Mouse (Mus musculus) splenic B cell, adult 2 months (primary cell): ENCODE results near the gene Ssh2.
A peak's percentile ranks its signal among the peaks of the same experiment; 100 is the strongest.

ENCODE experiments used
- DNase-seq: peaks from one replicate; pipeline ENCODE4 v3.0.0-alpha.2; 2011; ENCODE audit warnings: low read depth, low spot score
- H3K27me3 ChIP-seq: 2 replicates; pipeline ENCODE4 v1.6.1; 2012; ENCODE audit warnings: mild to moderate bottlenecking, low read length, moderate library complexity, mixed read lengths; ENCODE audit not compliant: control insufficient read depth, poor library complexity, insufficient read depth, severe bottlenecking
- H3K36me3 ChIP-seq: 2 replicates; pipeline ENCODE4 v1.6.1; 2012; ENCODE audit warnings: mild to moderate bottlenecking, low read length, moderate library complexity, mixed read lengths; ENCODE audit not compliant: control insufficient read depth, poor library complexity, insufficient read depth, severe bottlenecking

Ssh2 gene

GRCm38 (mm10) chr11:77215951-77216760 lies at the start of gene Ssh2:
Ssh2 (plus strand) TSS chr11:77216287.
- Histone ChIP-seq H3K36me3 (no peaks in the 10 kb centered on the region), H3K27me3 (no peaks in the 10 kb centered on the region)
- peak; percentile 91 for DNase-seq

GRCm38 (mm10) chr11:77173731-77174130 lies 42.4 kb upstream of the Ssh2 start:
- no peaks in the 10 kb centered on the region for H3K27me3 ChIP-seq
- H3K36me3 ChIP-seq = no peaks in the 10 kb centered on the region
- no peak for DNase-seq

- no peak for DNase-seq
- Histone ChIP-seq H3K36me3 (no peaks in the 10 kb centered on the region), H3K27me3 (no peaks in the 10 kb centered on the region)
These were observed 41.6 kb upstream of the Ssh2 start for GRCm38 (mm10) chr11:77174531-77174930.

GRCm38 (mm10) chr11:77179771-77180170 lies 36.3 kb upstream of the Ssh2 start:
- no peaks in the 10 kb centered on the region for H3K27me3 ChIP-seq
- DNase-seq = no peak
- no peaks in the 10 kb centered on the region for H3K36me3 ChIP-seq

- DNase-seq = no peak
- Histone ChIP-seq H3K27me3 (no peaks in the 10 kb centered on the region), H3K36me3 (no peaks in the 10 kb centered on the region)
These were observed 35.2 kb upstream of the Ssh2 start for GRCm38 (mm10) chr11:77180886-77181285.

- no peaks in the 10 kb centered on the region for H3K27me3 ChIP-seq
- DNase-seq = no peak
These were observed 34.6 kb upstream of the Ssh2 start for GRCm38 (mm10) chr11:77181528-77181927.

GRCm38 (mm10) chr11:77182041-77182440 lies 34.0 kb upstream of the Ssh2 start:
- Histone ChIP-seq H3K36me3 (no peaks in the 10 kb centered on the region), H3K27me3 (no peaks in the 10 kb centered on the region)
- DNase-seq = no peak

More at GRCm38 (mm10) chr11:77181528-77181927, 34.6 kb upstream of the Ssh2 start:
- no peaks in the 10 kb centered on the region for H3K36me3 ChIP-seq

DNA sequence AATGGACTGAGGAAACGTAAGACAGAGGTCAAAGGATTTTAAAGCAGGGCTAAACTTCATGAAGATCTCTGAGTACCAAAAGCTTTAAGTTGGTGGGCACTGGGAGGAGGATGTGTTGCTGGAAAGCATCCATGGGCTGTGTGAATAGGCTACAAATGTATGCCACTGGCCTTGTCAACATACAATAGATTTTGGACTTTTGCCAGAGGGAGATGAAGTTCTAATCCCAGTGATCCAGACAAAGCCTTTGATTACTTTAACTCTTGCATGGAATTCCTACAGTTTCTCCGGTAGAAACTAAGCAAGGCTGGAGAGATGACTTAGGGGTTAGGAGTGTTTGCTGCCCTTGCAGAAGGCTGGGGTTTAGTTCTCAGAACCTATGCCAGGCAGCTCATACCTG lies 33.5 kb upstream of the Ssh2 start:
- Histone ChIP-seq H3K27me3 (no peaks in the 10 kb centered on the region), H3K36me3 (no peaks in the 10 kb centered on the region)
- no peak for DNase-seq

DNA sequence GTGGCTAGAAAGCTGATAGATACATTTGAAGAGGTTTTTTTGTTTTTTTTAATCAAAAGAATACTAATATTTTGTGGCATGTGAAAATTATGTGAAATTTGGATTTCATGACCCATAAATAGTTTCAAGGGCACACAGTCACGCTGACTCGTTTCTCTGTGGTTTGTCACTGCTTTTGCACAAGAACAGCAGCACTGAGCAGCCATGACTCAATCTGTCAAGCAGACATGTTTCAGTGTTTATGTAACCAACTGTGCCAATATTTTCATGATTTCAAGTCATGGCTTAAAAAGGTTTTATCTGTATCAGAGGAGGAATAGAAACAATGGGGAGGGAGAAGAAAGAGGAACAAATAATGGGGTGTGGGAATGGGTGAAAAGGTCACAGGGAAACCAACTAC lies 31.2 kb upstream of the Ssh2 start:
- Histone ChIP-seq H3K36me3 (no peaks in the 10 kb centered on the region), H3K27me3 (no peaks in the 10 kb centered on the region)
- no peak for DNase-seq

GRCm38 (mm10) chr11:77188868-77189267 lies 27.2 kb upstream of the Ssh2 start, which contains the start of gene Efcab5:
Efcab5 (minus strand) TSS chr11:77188968.
- Histone ChIP-seq H3K27me3 (no peaks in the 10 kb centered on the region), H3K36me3 (no peaks in the 10 kb centered on the region)
- no peak for DNase-seq

- no peak for DNase-seq
- no peaks in the 10 kb centered on the region for H3K27me3 ChIP-seq
- H3K36me3 ChIP-seq = no peaks in the 10 kb centered on the region
These were observed 22.7 kb upstream of the Ssh2 start for GRCm38 (mm10) chr11:77193410-77193809.

GRCm38 (mm10) chr11:77193941-77194553 lies 22.0 kb upstream of the Ssh2 start:
- Histone ChIP-seq H3K36me3 (no peaks in the 10 kb centered on the region), H3K27me3 (no peaks in the 10 kb centered on the region)
- no peak for DNase-seq

- no peaks in the 10 kb centered on the region for H3K36me3 ChIP-seq
- no peak for DNase-seq
These were observed 21.3 kb upstream of the Ssh2 start for GRCm38 (mm10) chr11:77194762-77195161.

DNA sequence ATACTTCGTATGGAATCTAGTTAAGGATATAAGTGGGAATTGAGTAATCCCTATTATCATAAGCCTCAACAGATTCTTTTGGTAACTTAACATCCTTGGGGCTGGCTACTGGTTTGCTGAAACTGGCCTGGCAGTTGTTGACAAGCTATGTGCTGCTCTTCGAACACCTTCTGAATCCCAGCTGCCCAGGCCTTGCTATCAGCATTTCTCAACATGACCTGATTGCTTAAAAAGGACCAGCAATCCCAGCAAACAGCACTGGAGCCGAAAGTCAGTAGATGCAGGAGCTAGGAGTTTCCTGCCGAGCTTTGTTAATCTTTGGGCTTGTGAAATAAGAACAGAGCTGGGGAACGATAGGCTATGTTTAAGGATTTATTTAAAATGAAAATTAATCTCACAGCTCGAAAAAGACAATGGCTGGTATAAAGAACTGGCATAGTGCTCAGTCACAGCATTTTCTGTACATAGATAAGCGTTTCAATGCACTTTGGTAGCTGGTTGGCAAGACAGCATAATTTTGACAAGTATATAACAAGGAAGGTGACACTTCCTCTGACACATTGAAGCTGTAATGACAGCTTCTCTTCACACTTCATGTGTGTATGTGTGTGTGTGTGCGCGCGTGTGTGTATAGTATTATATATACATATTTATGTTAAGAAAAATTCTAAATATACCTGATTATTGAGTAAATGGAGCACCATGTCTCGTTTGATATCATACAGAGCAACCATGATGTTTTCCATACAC lies 20.6 kb upstream of the Ssh2 start:
- DNase-seq = no peak
- H3K36me3 ChIP-seq = no peaks in the 10 kb centered on the region
- no peaks in the 10 kb centered on the region for H3K27me3 ChIP-seq

More at GRCm38 (mm10) chr11:77194762-77195161, 21.3 kb upstream of the Ssh2 start:
- no peaks in the 10 kb centered on the region for H3K27me3 ChIP-seq
